Mouse (Mus musculus): ENCODE measurements around the gene Cacng7. TPM values are rescaled to one million over a fixed set of nuclear protein-coding genes. Genes with fewer than 3 reads are reported as not detected.

The Cacng7 gene
- total RNA-seq, 2 experiments from 2014 or later, result 17.7 to 20.9 TPM

DNA sequence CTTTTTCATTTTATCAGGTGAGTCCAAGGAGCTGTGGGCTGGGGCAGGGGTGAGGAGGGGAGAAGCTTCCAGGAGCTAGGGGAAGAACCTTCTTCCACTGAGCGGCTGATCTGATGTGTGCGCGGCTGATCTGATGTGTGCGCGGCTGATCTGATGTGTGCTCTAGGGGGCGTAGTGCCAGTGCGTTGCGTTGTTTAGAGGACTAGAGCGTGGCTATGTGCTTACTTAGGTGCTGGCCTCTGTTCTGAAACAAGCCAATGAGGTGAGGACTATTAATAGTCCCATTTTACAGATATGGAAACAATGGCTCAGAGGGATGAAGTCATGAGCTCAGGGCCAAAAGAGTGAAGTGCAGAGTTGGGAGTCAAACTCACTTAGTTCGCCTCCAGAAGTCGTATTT lies 6.3 kb downstream of the Cacng7 start:
- DNase-seq (ENCODE audit: low spot score in 2 of 2), result no peak

DNA sequence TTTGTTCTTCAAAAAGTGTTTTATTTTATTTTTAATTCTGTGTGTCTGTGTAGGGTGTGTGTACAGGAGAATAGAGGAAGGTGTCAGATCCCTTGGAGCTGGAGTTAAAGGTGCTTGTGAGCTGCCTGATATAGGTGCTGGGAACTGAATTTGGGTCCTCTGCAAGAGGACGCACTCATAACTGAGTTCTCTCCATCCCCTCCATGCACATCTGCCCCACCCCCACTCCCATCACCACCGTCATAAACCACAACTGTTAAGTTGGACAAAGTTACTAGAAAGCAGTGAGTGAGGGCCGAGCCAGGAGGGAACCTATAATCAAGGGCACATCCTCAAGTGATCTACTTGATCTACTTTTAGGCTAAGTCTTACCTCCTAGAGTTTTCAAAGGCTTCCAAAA lies 11.1 kb downstream of the Cacng7 start:
- no peak for DNase-seq (ENCODE audit: low spot score in 2 of 2)

DNA sequence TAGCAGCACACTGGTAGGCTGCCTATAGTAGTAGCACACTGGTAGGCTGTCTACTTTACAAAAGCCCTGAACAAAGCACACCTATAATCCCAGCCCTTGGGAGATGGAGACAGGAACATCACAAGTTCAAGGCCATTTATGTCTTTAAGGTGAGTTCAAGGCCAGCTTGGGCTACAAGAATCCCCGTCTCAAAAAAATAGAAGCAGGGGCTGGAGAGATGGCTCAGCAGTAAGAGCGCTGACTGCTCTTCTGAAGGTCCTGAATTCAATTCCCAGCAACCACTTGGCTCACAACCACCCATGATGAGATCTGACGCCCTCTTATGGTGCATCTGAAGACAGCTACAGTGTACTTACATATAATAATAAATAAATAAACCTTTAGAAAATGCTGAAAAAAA lies 12.5 kb downstream of the Cacng7 start:
- DNase-seq (ENCODE audit: low spot score in 2 of 2), result no peak

DNA sequence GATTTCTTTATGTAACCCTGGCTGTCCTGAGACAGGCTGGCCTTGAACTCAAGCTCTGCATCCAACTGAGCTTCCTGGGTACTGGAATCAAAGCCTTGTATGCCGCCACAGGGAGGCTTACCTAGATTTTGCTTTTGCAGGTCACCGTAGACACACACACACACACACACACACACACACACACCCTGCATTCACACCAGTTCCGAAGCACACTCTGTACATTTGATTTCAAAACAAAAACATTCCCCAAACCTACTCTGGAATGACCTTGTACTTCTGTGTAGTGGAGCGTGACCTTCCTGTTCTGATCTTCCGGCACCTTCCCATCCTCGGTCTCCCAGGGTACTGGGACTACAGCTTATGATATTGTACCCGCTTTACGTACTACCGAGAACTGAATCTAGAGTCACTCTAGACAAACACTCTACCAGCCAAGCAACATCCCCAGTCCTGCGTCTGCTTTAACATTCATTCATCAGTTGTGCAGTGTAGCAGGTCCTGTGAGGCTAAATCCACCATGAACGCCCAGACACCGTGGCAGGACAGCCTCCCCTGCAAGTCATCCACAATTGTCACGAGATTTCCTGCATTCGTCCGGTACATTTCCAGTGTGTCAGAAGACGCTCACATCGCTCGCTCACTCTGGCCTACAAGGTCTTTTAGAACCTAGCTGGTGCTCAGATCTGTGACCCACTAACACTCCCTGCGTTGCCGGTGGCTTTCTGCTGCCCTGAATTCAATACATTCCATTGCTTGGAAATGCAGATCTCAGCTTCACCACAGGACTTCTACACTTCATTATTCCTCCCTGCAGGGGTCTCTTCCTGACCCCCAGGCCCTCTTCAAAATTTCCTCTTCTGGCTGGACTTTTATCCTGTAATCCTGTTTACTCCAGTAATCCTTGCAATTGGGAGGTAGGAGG lies 14.9 kb downstream of the Cacng7 start:
- no peak for DNase-seq (ENCODE audit: low spot score in 2 of 2)

DNA sequence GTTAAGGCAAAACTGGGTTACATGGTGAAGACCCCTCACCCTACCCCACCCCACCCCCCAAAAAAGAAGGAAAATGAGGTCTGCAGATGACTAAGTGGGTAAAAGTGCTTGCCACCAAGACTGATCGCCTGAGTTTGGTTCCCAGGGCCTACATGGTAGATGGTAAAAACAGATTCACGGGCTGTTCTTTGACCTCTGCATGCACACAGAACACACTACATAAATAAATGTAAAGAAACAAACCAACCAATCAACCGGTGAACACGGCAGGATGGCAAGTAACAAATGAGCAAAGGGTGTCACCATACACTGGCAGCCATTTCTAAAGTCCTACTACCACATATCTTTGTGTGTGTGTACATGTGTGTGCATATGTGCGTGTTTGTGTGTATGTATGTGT lies 15.6 kb downstream of the Cacng7 start:
- no peak for DNase-seq (ENCODE audit: low spot score in 2 of 2)

DNA sequence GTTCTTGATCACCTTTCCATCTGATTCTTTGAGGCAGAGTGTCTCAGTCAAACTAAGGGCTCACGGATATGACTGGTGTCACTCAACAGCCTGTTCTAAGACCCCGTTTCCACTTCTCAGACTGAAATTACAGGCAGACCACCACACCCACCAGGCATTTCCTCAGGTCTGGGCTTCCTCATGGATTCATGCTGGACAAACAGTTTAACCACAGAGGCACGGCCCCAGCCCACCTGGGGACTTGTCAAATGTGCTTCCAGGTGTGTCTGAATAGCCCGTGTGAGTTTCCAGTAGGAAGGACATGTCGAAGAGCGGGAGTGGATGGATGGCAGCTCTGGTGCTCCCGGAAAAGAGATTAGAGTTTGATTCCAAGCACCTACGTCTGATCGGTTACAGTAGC lies 17.0 kb downstream of the Cacng7 start:
- no peak for DNase-seq (ENCODE audit: low spot score in 2 of 2)

DNA sequence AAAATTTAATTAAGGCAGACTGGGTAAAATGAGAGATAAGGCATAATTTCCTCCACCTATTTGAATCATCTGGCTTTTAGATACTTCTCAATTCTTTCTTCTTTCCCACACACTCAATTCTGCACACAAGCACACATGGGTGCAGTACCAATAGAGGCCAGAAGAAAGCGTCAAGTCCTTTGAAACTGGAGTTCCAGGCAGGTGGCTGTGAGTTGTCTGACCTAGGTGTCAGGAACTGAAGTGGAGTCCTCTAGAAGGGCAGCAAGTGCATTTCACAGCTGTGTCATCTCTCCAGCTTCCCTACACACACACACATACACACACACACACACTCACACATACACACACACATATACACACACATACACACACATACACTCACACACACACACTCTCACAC lies 18.8 kb downstream of the Cacng7 start:
- DNase-seq (ENCODE audit: low spot score in 2 of 2), result no peak

DNA sequence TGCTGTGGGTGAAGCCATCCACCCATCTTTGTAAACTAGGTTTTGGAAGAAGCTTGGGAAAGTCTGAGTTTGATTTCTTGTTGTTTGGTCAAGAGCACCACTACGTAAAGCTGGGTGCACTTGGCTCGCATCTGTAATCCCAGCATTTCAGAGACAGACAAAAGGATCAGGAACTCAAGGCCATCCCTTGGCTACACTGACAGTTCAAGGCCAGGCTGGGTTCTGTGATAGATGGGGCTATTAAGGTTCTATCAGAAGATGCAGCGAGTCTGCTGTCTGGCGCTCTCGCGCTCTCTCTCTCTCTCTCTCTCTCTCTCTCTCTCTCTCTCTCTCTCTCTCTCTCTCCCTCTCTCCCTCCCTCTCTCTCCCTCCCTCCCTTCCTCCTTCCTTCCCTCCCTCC lies 22.1 kb downstream of the Cacng7 start:
- no peak for DNase-seq (ENCODE audit: low spot score in 2 of 2)

DNA sequence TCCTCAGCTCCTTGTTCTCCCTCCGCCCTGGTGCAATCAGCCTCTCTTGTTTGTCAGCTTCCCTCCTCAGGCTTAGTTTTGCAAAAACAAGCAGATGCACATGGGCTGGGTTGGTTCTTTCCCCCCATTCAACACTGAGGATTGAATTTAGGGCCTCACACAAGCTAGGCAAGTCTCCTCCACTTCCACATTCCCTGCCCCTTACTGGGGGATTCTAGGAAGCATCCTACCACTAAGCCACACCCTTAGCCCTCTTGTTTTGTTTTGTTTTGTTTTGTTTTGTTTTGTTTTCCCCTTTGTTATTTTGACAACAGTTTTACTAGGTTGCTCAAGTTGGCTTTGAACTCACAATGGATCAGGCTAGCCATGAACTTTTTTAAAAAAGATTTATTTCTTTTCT lies 27.9 kb downstream of the Cacng7 start:
- no peak for DNase-seq (ENCODE audit: low spot score in 2 of 2)

DNA sequence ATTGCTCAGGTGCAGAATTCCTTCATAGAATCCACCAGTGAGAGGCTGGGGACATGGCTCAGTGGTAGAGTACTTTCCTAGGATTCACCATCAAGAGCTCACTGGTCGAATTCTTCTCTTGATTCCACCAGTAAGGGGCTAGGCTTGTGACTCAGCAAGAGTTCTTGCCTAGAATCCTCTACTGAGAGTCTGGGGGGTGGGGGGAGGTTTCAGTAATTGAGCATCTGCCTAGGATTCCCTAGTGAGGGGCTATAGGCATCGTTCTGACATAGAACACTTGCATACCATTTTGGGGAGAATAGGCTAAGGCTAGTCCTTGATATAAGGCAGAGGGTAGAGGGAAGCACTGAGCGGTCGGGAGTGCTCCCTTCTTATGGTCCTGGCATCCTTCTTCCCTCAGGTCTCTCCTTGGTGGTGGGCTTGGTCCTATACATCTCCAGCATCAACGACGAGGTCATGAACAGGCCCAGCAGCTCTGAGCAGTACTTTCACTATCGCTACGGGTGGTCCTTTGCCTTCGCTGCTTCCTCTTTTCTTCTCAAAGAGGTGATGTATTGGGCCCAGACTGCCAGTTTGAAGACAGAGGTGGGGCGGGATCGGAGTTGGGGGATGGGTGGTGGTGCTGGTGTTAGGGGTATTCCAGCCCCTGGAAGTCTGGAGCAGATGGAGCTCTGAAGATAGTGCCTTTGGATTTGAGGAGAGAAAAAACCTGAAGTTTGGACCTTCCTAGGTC lies 33.0 kb downstream of the Cacng7 start:
- DNase-seq (ENCODE audit: low spot score in 2 of 2), result no peak

DNA sequence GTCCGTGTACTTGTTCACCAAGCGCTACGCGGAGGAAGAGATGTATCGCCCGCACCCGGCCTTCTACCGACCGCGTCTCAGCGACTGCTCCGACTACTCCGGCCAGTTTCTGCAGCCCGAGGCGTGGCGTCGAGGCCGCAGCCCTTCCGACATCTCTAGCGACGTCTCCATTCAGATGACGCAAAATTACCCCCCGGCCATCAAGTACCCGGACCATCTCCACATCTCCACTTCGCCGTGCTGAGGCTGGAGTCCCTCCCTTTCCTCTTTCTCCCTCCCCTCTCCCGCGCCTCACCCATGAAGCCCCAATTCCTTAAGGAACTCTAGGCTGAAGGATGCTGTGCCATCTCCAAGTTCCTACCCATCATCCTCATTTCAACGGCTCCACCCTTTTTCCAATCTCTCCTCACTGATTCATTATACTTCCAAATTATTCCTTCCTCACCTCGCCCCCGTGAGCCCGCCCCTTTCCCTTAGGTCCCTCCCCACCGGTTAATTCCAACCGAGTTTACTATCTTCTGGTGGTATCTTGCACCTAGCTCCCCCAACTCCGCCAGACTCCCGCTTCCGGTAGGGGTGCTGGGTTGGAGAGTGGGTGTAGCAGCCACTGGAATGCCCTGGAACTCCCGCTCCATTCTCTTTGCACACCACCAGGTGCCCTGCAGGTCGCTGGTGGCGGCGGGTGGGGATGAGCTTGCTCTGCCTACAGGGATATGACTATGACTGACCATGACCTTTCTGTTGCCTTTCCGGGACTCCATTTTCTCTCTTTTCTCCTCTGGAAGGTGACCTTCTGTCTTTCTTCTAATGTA lies 34.2 kb downstream of the Cacng7 start:
- no peak for DNase-seq (ENCODE audit: low spot score in 2 of 2)

DNA sequence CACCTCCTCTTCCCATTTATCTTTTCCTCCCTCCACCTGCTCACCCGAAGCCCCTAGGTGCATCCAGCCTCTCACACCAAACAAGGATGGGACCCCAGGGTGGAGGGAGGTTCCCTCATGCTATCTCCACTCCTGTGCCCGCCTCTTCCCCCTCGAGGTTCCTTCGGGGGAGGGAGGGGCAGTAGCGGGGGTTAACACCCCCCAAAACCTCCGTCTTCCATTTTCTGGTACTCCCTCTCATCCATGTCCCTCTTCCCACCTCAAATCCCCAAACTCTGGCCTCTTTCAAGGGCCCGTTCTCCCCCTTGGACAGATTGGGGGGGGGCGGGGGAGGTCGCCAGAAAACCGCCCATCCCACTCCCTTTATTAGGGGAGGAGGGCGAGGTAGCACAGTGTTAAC lies 34.8 kb downstream of the Cacng7 start:
- DNase-seq (ENCODE audit: low spot score in 2 of 2), result no peak

DNA sequence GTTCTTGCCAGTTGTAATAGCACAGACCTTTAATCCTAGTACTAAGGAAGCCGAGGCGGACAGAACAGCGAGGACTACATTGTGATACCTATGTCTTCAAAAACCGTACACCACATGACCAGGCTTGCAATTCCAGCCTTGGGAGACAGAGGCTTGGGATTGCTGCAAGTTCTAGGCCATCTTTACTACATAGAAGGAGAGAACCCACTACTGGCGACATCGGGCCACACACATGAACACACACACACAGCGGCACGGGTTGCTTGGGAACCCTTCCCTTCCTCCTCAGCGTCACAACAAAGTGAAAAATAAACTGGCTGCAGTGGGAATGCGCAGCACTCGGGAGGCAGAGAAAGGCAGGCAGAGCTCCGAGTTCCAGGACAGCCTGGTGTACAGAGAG lies 35.6 kb downstream of the Cacng7 start:
- no peak for DNase-seq (ENCODE audit: low spot score in 2 of 2)

DNA sequence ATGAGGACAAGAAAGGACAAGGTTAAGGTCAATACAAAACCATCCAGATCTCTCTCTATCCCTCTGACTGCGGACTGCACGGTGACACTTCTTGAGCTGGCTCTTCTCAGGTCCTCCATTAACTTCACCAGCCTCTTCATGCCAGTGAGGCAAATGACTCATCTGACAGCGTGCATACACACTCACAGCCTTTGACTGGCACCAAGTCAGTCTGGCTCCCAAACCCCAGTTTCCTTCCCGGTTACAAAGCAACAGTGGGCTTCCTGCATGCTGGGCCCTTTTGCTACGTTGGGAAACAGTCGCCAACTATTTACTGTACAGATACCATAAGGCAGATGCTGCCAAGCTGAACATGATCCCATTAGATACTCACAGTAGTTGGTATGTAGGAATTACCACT lies 36.4 kb downstream of the Cacng7 start:
- DNase-seq (ENCODE audit: low spot score in 2 of 2), result no peak

DNA sequence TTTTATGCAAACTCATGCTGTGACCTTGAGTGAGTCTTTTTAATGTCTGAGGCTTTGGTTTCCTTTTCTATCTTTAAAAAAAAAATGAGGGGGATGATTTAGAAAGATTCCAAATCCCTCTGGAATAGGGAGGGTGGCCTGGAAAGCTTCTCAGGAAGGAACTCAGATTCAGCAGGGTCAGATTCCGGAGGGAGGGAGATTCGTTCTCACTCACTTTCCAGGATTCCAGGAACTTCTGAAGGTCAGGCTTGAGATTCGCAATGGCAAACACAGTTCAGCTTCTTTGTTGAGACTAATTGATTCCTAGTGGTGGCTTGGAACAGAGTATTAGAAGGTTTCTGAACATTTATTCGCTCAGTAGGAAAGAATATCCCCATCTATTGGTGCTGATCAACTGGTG lies 37.7 kb downstream of the Cacng7 start:
- DNase-seq (ENCODE audit: low spot score in 2 of 2), result no peak

DNA sequence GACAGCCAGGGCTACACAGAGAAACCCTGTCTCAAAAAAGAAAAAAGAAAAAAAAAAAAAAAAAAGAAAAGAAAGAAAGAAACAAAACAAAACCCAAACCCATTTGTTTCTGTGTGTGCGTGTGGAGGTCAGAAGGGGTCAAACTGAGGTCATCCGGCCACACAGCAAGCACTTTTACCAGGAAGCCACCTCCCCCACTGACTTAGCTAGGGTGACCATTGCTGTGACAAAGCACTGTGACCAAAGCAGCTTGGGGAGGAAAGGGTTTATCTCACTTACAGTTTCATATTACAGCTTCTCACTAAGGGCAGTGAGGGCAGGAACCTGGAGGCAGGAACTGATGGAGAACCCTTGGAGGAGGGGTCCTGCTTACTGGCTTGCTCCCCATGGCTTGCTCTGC lies 39.6 kb downstream of the Cacng7 start:
- DNase-seq (ENCODE audit: low spot score in 2 of 2), result no peak

DNA sequence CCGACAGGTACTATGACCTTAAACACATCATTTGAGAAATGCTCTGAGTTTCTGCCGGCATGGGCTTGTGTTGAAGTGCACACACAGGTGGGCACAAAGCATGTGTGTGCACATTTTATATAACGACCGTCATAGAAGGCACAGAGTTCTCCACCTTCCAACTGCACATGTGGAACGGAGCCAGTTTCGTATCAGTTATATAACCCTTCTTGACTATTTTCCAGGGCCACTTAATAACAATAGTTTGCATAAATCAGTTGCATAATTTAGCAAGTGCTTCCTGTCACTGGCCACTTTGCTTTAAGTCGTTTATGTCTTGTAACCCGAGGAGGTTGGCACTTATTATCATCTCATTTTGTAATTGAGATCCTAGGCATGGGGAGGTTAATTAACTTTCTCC lies 41.0 kb downstream of the Cacng7 start:
- DNase-seq (ENCODE audit: low spot score in 2 of 2), result no peak

DNA sequence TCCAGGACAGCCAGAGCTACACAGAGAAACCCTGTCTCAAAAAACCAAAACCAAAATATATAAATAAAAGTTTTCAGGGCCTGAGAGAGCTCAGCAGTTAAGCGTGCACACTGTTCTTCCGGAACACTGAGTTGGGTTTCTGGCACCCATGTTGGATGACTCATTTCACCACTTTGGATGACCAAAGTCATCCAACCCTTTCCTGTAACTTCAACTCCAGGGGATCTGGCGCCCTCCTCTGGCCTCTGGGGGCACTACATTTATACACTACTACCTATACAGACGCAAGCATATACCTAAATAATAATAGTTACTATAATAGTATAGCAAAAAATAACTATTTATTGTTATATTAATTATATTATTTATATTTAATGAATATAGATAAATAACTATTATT lies 44.1 kb downstream of the Cacng7 start:
- peak; percentile 28 to 60 for DNase-seq (ENCODE audit: low spot score in 2 of 2)

DNA sequence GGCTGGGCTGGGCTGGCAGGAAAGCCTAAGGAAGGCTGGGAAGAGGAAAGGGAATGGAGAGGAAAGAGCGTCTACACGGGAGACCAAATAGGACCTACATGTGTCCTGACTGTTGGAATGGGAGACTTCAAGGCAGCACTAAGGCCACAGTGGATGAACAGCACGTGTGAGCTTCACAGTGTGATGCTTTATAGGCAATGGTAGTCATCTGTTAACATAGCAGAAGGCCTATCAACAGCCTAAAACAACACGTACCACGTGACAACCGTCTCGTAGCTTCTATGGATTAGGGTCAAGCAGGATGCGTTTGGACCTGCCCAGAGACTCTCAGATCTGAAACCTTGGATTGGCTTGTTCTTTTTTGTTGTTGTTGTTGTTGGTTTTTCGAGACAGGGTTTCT lies 49.4 kb downstream of the Cacng7 start:
- DNase-seq (ENCODE audit: low spot score in 2 of 2), result no peak

DNA sequence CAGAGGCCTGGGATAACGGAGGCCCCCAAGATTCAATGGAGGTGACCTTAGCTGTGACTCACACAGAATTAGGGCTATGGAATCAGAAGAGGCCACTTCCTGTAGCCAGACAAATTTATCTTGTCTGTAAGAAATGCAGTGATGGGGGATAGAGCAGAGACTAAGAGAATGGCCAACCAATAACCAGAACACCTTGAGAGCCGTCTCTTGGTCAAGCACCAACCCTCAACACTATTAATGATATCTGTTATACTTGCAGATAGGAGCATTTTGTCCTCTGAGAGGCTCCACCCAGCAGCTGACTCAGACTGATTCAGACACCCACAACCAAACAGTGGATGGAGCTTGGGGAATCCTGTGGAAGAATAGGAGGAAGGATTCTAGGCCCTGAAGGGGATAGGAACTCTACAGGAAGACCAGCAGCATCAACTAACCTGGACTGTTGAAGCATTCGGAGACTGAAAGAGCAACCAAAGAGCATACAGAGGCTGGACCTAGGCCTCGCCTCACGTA lies 52.1 kb downstream of the Cacng7 start:
- no peak for DNase-seq (ENCODE audit: low spot score in 2 of 2)

DNA sequence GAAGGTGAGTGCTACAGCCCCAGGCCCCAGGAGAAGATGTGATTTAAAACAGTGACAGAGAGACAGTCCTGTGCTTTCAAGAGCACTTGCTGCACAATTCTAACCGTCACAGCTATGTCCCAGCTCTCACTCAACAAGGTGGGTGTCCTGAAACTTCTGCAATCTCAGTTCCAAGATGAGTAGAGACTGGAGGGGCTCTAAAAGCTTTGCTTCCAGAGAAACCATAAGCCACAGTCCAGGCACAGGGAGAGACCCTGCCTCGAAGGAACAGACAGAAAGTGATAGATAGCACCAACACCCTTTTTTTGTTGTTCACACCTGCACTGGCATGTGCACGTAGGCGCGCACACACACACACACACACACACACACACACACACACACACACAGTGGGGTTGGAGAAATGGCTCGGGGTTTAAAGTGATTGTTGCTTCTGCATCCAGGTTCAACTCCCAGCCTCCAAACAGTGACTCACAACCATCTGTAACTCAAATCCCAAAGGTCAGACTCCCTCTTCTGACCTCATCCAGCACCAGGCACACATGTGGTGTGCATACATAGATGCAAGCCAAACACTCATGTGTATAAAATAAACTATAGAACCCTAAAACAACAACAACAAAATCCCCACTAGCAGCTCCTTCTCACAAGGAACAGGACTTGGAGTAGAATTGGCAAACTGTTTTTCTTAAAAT lies 53.4 kb downstream of the Cacng7 start:
- DNase-seq (ENCODE audit: low spot score in 2 of 2), result no peak

Data from adrenal gland, postnatal 4 days (tissue).